Mouse (Mus musculus): ENCODE data around the gene Cacna2d2. TPM values are rescaled to one million over a fixed set of nuclear protein-coding genes. Genes with fewer than 3 reads are reported as not detected.

The Cacna2d2 gene
- polyA plus RNA-seq, 1 experiment, result 5.3 TPM

DNA sequence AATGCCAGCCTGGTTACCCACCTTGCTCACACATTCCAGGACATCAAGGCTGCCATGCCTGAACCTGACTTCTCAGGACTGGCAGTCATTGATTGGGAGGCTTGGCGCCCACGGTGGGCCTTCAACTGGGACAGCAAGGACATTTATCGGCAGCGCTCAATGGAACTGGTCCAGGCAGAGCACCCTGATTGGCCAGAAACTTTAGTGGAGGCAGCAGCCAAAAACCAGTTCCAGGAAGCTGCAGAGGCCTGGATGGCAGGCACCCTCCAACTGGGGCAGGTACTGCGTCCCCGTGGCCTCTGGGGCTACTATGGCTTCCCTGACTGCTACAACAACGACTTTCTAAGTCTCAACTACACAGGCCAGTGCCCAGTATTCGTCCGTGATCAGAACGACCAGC lies 178.5 kb downstream of the Cacna2d2 start:
- no peak overlapping the region for H3K27ac ChIP-seq (ENCODE audit: insufficient read depth, low read depth, low read length)
- peaks cover 28% of the 10 kb centered on the region; the same call in 1 of the 2 replicates for H3K4me1 ChIP-seq (ENCODE audit: control insufficient read depth, insufficient read depth, insufficient read length, low read length)
- H3K36me3 ChIP-seq (ENCODE audit: control insufficient read depth, insufficient read depth, low read length), result peaks cover 4% of the 10 kb centered on the region
- TF ChIP-seq POLR2A (IDR thresholded peaks at IDR 0.05; ENCODE audit: low read depth, low read length), result no peak
- TF ChIP-seq CTCF (IDR thresholded peaks at IDR 0.05; ENCODE audit: extremely low read depth, insufficient read length, insufficient replicate concordance, low read depth, low read length), result no peak
- no peaks in the 10 kb centered on the region for H3K27me3 ChIP-seq (ENCODE audit: control insufficient read depth, insufficient read depth, low read length)
- WGBS, result 89% methylated on average over 10 of the region's 10 CpGs
- no peak overlapping the region for H3K4me3 ChIP-seq (ENCODE audit: low read depth, low read length)

DNA sequence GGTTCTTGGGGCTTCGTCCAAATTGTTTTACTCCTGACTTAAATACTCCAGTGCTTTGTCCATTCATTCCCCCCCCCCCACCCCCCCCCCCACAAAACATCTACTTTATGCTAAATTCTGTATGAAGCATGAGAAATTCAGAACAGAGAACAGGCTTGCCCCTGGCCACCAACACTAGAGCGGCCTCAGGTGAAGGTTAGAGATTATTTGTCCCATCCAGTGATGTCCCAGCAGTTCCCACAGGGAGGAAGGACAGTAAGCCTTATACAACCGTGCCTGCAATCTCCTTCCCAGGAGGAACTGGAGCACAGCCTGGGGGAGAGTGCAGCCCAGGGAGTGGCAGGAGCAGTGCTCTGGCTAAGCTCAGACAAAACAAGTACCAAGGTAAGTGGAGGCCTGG lies 179.2 kb downstream of the Cacna2d2 start, which contains the start of gene Naa80:
TSS of gene Naa80 (plus strand) at position 301 of the 400 bp plus-strand sequence.
- no peak for TF ChIP-seq CTCF (IDR thresholded peaks at IDR 0.05; ENCODE audit: extremely low read depth, insufficient read length, insufficient replicate concordance, low read depth, low read length)
- TF ChIP-seq POLR2A (IDR thresholded peaks at IDR 0.05; ENCODE audit: low read depth, low read length), result no peak
- WGBS, result 78% methylated on average over 3 of the region's 3 CpGs
- no peak within 1 kb of the TSS for H3K27ac ChIP-seq (ENCODE audit: insufficient read depth, low read depth, low read length)
- no peaks in the 10 kb centered on the region for H3K27me3 ChIP-seq (ENCODE audit: control insufficient read depth, insufficient read depth, low read length)
- peaks cover 28% of the 10 kb centered on the region; the same call in 1 of the 2 replicates for H3K4me1 ChIP-seq (ENCODE audit: control insufficient read depth, insufficient read depth, insufficient read length, low read length)
- no peak within 1 kb of the TSS for H3K4me3 ChIP-seq (ENCODE audit: low read depth, low read length)
- H3K36me3 ChIP-seq (ENCODE audit: control insufficient read depth, insufficient read depth, low read length), result 0 out of 2 replicates have a peak, but pooled peaks cover 4% of the 10 kb centered on the region

Other genes starting within 250 kb of the Cacna2d2 start
- 0.57 and 3.1 TPM in 2 replicates for gene Dock3, start 167.7 kb upstream of the Cacna2d2 start, polyA plus RNA-seq (2012; rRNA removed)
- gene Mapkapk3, start 109.7 kb upstream of the Cacna2d2 start, polyA plus RNA-seq (2012; rRNA removed), result 19.4 and 25.7 TPM in 2 replicates
- 19.1 and 33.6 TPM in 2 replicates for gene Cish, start 103.6 kb upstream of the Cacna2d2 start, polyA plus RNA-seq (2012; rRNA removed)
- 9.8 and 9.9 TPM in 2 replicates for gene Hemk1, start 61.3 kb upstream of the Cacna2d2 start, polyA plus RNA-seq (2012; rRNA removed)
- gene 6430571L13Rik, start 59.0 kb upstream of the Cacna2d2 start, polyA plus RNA-seq (2012; rRNA removed), result 0.10 and 0.25 TPM in 2 replicates
- 32.0 and 63.5 TPM in 2 replicates for gene Tmem115, start 134.3 kb downstream of the Cacna2d2 start, polyA plus RNA-seq (2012; rRNA removed)
- 35.6 and 47.7 TPM in 2 replicates for gene Cyb561d2, start 142.6 kb downstream of the Cacna2d2 start, polyA plus RNA-seq (2012; rRNA removed)
- 15.6 and 23.3 TPM in 2 replicates for gene Nprl2, start 142.6 kb downstream of the Cacna2d2 start, polyA plus RNA-seq (2012; rRNA removed)
- 0.32 and 0.69 TPM in 2 replicates for gene Zmynd10, start 147.7 kb downstream of the Cacna2d2 start, polyA plus RNA-seq (2012; rRNA removed)
- gene Rassf1, start 151.9 kb downstream of the Cacna2d2 start, polyA plus RNA-seq (2012; rRNA removed), result 14.1 and 33.2 TPM in 2 replicates
- gene Tusc2, start 163.6 kb downstream of the Cacna2d2 start, polyA plus RNA-seq (2012; rRNA removed), result 38.8 and 49.7 TPM in 2 replicates
- gene Hyal2, start 168.3 kb downstream of the Cacna2d2 start, polyA plus RNA-seq (2012; rRNA removed), result 119 and 213 TPM in 2 replicates
- 2.3 and 2.6 TPM in 2 replicates for gene Hyal1, start 177.3 kb downstream of the Cacna2d2 start, polyA plus RNA-seq (2012; rRNA removed)
- 26.3 and 46.3 TPM in 2 replicates for gene Naa80, start 179.3 kb downstream of the Cacna2d2 start, polyA plus RNA-seq (2012; rRNA removed)
- 0.52 and 0.89 TPM in 2 replicates for gene Hyal3, start 181.2 kb downstream of the Cacna2d2 start, polyA plus RNA-seq (2012; rRNA removed)
- 33.2 and 55.4 TPM in 2 replicates for gene Ifrd2, start 188.0 kb downstream of the Cacna2d2 start, polyA plus RNA-seq (2012; rRNA removed)
- 33.5 and 55.4 TPM in 2 replicates for gene Sema3b, start 209.6 kb downstream of the Cacna2d2 start, polyA plus RNA-seq (2012; rRNA removed)
- 264 and 501 TPM in 2 replicates for gene Gnai2, start 235.8 kb downstream of the Cacna2d2 start, polyA plus RNA-seq (2012; rRNA removed)

Data from small intestine, adult 2 months (tissue).